Mouse (Mus musculus) retina, embryonic 14.5 days (tissue): ENCODE results near the gene Fbxw10.

Source experiments
- DNase-seq: peaks from one replicate; pipeline ENCODE4 v3.0.0-alpha.2; 2015; ENCODE audit warnings: low spot score

Gene Fbxw10

GRCm38 (mm10) chr11:62844562-62844961 lies 2.3 kb upstream of the Fbxw10 start:
- no peak for DNase-seq

GRCm38 (mm10) chr11:62845730-62846129 lies 1.1 kb upstream of the Fbxw10 start:
- no peak for DNase-seq

GRCm38 (mm10) chr11:62847655-62848191 lies 854 bp downstream of the Fbxw10 start:
- DNase-seq, result no peak

- DNase-seq, result no peak
Observed at GRCm38 (mm10) chr11:62848301-62848700, 1.4 kb downstream of the Fbxw10 start.

- DNase-seq, result peak; percentile 47
Observed at GRCm38 (mm10) chr11:62851199-62851598, 4.3 kb downstream of the Fbxw10 start.

- DNase-seq, result no peak
Observed at GRCm38 (mm10) chr11:62853334-62853733, 6.5 kb downstream of the Fbxw10 start.

GRCm38 (mm10) chr11:62865562-62865961 lies 18.7 kb downstream of the Fbxw10 start:
- DNase-seq, result no peak

GRCm38 (mm10) chr11:62866685-62867084 lies 19.8 kb downstream of the Fbxw10 start:
- no peak for DNase-seq

- no peak for DNase-seq
Observed at GRCm38 (mm10) chr11:62869201-62869600, 22.3 kb downstream of the Fbxw10 start.

- no peak for DNase-seq
Observed at GRCm38 (mm10) chr11:62869715-62870371, 23.0 kb downstream of the Fbxw10 start.

- DNase-seq, result no peak
Observed at GRCm38 (mm10) chr11:62873479-62873878, 26.6 kb downstream of the Fbxw10 start.

- no peak for DNase-seq
Observed at GRCm38 (mm10) chr11:62875696-62876095, 28.8 kb downstream of the Fbxw10 start.

- no peak for DNase-seq
Observed at GRCm38 (mm10) chr11:62876445-62876844, 29.6 kb downstream of the Fbxw10 start.

- no peak for DNase-seq
Observed at GRCm38 (mm10) chr11:62877391-62877790, 30.5 kb downstream of the Fbxw10 start.

- DNase-seq, result no peak
Observed at GRCm38 (mm10) chr11:62878728-62879127, 31.9 kb downstream of the Fbxw10 start.

- DNase-seq, result peak; percentile 99
Observed at GRCm38 (mm10) chr11:62879220-62880048, 32.6 kb downstream of the Fbxw10 start, which contains the start of gene Tvp23b. TSS of gene Tvp23b (plus strand) at chr11:62879455.

GRCm38 (mm10) chr11:62883407-62883806 lies 36.5 kb downstream of the Fbxw10 start:
- DNase-seq, result no peak

GRCm38 (mm10) chr11:62885323-62885722 lies 38.5 kb downstream of the Fbxw10 start:
- DNase-seq, result no peak

- DNase-seq, result no peak
Observed at GRCm38 (mm10) chr11:62890796-62891195, 43.9 kb downstream of the Fbxw10 start.

GRCm38 (mm10) chr11:62891763-62892162 lies 44.9 kb downstream of the Fbxw10 start:
- DNase-seq, result no peak

GRCm38 (mm10) chr11:62901699-62902323 lies 54.9 kb downstream of the Fbxw10 start:
- peak; percentile 91 for DNase-seq

- DNase-seq, result no peak
Observed at GRCm38 (mm10) chr11:62903871-62904495, 57.1 kb downstream of the Fbxw10 start.
